Mouse (Mus musculus): ENCODE results near the gene Usp6nl.

GRCm38 (mm10) chr2:6490076-6490475 lies 167.6 kb downstream of the Usp6nl start:
- no peak for TF ChIP-seq CTCF (IDR thresholded peaks at IDR 0.05; ENCODE audit: low read depth)
- no peak for TF ChIP-seq EP300 (IDR thresholded peaks at IDR 0.05; ENCODE audit: low read depth)
